Mouse (Mus musculus) liver, embryonic 12.5 days (tissue): ENCODE results near the gene Cbx7. TPM values are rescaled to one million over a fixed set of nuclear protein-coding genes. Genes with fewer than 3 reads are reported as not detected.
A peak's percentile ranks its signal among the peaks of the same experiment; 100 is the strongest.

Experiments used
- ATAC-seq: fragments of 200-750 bp; cut with Nextera tagmentation; 2 replicates; pipeline ENCODE4 v1.8.0; 2017; ENCODE audit warnings: moderate number of reproducible peaks, mild to moderate bottlenecking, moderate library complexity
- H3K27ac ChIP-seq: fragments of 300-500 bp; sonication (generic); 2 replicates; pipeline ENCODE4 v1.5.1; 2016; ENCODE audit warnings: mild to moderate bottlenecking
- H3K27me3 ChIP-seq: fragments of 300-500 bp; sonication (generic); replicated peaks from 2 replicates; pipeline ENCODE4 v1.6.1; 2016; ENCODE audit warnings: mild to moderate bottlenecking, moderate library complexity
- H3K36me3 ChIP-seq: fragments of 300-500 bp; sonication (generic); 2 replicates; pipeline ENCODE4 v1.6.1; 2016; ENCODE audit warnings: mild to moderate bottlenecking, moderate library complexity
- H3K4me1 ChIP-seq: fragments of 300-500 bp; sonication (generic); 2 replicates; pipeline ENCODE4 v1.6.1; 2016
- H3K4me2 ChIP-seq: fragments of 300-500 bp; sonication (generic); 2 replicates; pipeline ENCODE4 v1.6.1; 2016; ENCODE audit warnings: mild to moderate bottlenecking, moderate library complexity
- H3K4me3 ChIP-seq: fragments of 300-500 bp; sonication (generic); 2 replicates; pipeline ENCODE4 v1.5.1; 2016; ENCODE audit warnings: mild to moderate bottlenecking, moderate library complexity
- H3K9ac ChIP-seq: fragments of 300-500 bp; sonication (generic); 2 replicates; pipeline ENCODE4 v1.6.1; 2016; ENCODE audit warnings: mild to moderate bottlenecking, moderate library complexity
- H3K9me3 ChIP-seq: fragments of 300-500 bp; sonication (generic); replicated peaks from 2 replicates; pipeline ENCODE4 v1.6.1; 2016; ENCODE audit warnings: mild to moderate bottlenecking, moderate library complexity
- WGBS: fragments of 180-500 bp; shearing (Covaris S2); methylation state at CpG from one replicate; pipeline ENCODE4 v1.1.7; 2016; ENCODE audit not compliant: insufficient replicate concordance; 5-methylcytosine and 5-hydroxymethylcytosine counted together
- polyA plus RNA-seq: library from polyadenylated mRNA; unstranded; fragments of >200 nt; fragmentation: Nextera tagmentation; extraction: Ambion mirVana; gene quantifications from 2 replicates; pipeline ENCODE4 v1.2.1, GENCODE M21; 2016

Cbx7 gene
- polyA plus RNA-seq, 1 experiment from 2014 or later = 2.0 TPM

DNA sequence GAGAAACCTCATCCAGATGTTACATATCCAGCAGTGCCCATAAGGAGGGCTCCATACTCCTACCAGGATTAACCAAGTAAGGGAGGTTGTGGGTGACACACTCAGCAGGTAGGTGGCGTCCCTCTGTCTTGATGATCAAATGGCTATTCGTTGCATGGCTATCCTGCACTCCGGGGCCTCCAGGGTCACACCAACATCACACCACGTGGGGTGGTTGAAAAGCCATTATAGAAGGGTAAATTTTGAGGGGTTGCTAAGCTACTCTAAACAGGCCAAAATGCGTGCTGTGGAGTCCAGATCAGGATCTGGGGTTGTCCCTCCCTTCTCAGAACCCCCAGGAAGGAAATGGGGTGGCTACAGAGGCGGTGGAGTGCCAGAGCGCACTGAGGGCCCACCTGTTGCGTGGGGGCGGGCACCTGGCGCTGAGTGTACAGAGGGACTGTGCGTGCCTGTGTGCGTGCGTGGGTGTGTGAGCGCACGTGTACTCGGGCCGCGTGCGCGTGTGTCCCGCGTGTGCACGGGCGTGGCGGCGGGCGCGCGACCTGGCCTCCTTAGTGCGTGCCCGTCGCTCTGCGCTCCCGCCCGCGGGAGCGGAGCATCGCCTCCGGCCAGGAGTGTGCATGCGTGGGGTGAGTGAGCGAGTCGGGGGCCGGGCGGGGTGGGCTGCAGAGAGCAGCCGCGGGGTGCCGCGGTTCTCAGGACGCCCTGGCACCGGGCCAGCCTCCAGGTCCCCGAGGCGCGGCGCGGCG, 41.0 kb upstream of the Cbx7 start:
- WGBS = 2% methylated on average over 56 of the region's 56 CpGs
- Histone ChIP-seq H3K27ac (peak overlapping the region; percentile 30; the same call in 1 of the 2 replicates), H3K9ac (peak overlapping the region; percentile 64), H3K4me2 (peak overlapping the region; percentile 79), H3K4me3 (peak overlapping the region; percentile 58), H3K27me3 (peaks cover 72% of the 10 kb centered on the region), H3K4me1 (peaks cover 41% of the 10 kb centered on the region), H3K9me3 (no peaks in the 10 kb centered on the region), H3K36me3 (no peaks in the 10 kb centered on the region)
- ATAC-seq = no peak

GRCm38 (mm10) chr15:80011194-80011593, 40.3 kb upstream of the Cbx7 start:
- Histone ChIP-seq H3K4me1 (peaks cover 42% of the 10 kb centered on the region), H3K4me2 (0 out of 2 replicates have a peak overlapping the region, but pooled peaks have one; percentile 79), H3K27ac (no peak overlapping the region), H3K4me3 (0 out of 2 replicates have a peak overlapping the region, but pooled peaks have one; percentile 58), H3K27me3 (peaks cover 68% of the 10 kb centered on the region), H3K9ac (no peak overlapping the region), H3K9me3 (no peaks in the 10 kb centered on the region), H3K36me3 (no peaks in the 10 kb centered on the region)
- ATAC-seq = no peak
- 15% methylated on average over 6 of the region's 6 CpGs for WGBS

GRCm38 (mm10) chr15:80010182-80010558, 39.3 kb upstream of the Cbx7 start:
- no peak overlapping the region for H3K4me2 ChIP-seq
- no peaks in the 10 kb centered on the region for H3K36me3 ChIP-seq
- no peak overlapping the region for H3K9ac ChIP-seq
- 55% methylated on average over 7 of the region's 7 CpGs for WGBS
- no peak overlapping the region for H3K27ac ChIP-seq
- H3K4me1 ChIP-seq = peaks cover 47% of the 10 kb centered on the region
- no peak overlapping the region for H3K4me3 ChIP-seq
- no peaks in the 10 kb centered on the region for H3K9me3 ChIP-seq
- H3K27me3 ChIP-seq = peaks cover 63% of the 10 kb centered on the region
- no peak for ATAC-seq

DNA sequence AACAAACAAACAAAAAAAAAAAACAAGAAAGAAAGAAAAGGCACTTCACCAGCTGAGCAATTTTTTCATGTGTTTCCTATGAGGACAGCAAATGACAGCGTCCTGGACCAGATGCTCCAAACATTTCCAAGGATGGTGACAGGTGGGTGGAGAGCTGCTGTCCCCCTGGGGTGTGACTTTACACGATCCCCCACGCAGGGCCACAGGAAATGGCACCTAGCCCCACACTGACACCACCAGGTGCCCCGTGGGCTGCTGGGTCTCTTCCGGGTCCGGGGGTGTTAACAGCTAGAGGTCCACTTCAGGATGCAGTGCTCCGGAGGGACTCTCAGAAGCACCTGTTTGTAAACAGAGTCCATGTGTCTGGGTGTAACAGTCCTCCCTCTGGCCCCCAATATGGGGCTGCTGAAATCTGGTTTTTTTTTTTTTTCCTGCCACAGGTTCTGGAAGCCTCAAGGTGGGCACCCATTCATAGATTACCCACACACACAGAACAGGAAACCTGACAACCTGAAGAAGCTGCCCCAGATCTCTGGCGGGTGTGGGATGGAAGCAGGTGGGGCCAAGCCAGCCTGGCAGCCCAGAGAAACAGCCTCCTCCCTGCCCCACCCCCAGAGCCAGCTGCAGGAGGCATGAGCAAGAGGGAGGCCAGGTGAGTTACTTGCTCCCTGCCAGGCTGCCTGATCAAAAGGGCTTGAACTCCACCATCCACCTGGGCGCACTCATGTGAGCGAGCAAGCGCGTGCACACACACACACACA, 38.7 kb upstream of the Cbx7 start:
- H3K9ac ChIP-seq = no peak overlapping the region
- H3K4me2 ChIP-seq = no peak overlapping the region
- no peaks in the 10 kb centered on the region for H3K36me3 ChIP-seq
- H3K4me1 ChIP-seq = peaks cover 48% of the 10 kb centered on the region
- no peak for ATAC-seq
- H3K4me3 ChIP-seq = no peak overlapping the region
- no peak overlapping the region for H3K27ac ChIP-seq
- 65% methylated on average over 12 of the region's 12 CpGs for WGBS
- H3K9me3 ChIP-seq = no peaks in the 10 kb centered on the region
- peaks cover 58% of the 10 kb centered on the region for H3K27me3 ChIP-seq

GRCm38 (mm10) chr15:80008461-80008860, 37.5 kb upstream of the Cbx7 start:
- no peak overlapping the region for H3K27ac ChIP-seq
- H3K36me3 ChIP-seq = no peaks in the 10 kb centered on the region
- H3K9me3 ChIP-seq = no peaks in the 10 kb centered on the region
- H3K27me3 ChIP-seq = peaks cover 46% of the 10 kb centered on the region
- ATAC-seq = no peak
- no peak overlapping the region for H3K9ac ChIP-seq
- peaks cover 46% of the 10 kb centered on the region for H3K4me1 ChIP-seq
- no peak overlapping the region for H3K4me3 ChIP-seq
- no peak overlapping the region for H3K4me2 ChIP-seq
- WGBS = 75% methylated on average over 6 of the region's 6 CpGs

DNA sequence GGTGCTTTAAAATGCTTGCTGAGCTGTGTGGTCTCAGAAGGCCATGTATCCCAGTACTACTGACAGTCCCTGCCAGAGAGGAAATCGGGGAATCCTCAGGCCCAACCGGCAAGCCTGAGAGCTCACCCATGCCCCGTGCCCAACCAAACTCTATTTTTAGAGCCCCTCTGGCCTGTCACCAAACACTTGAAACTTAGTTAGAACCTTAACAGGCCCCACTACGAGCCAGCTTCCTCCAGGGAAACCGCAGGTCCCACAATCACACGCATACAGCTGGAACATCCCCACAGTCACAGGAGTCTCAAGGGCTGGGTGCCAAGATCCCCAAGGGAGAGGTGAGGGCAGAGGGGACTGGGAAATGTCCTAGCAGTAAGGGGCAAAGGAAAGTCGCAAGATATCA, 35.2 kb upstream of the Cbx7 start:
- H3K27me3 ChIP-seq = peaks cover 23% of the 10 kb centered on the region
- no peaks in the 10 kb centered on the region for H3K36me3 ChIP-seq
- no peak overlapping the region for H3K9ac ChIP-seq
- no peaks in the 10 kb centered on the region for H3K9me3 ChIP-seq
- no peak overlapping the region for H3K4me3 ChIP-seq
- WGBS = 4% methylated on average over 7 of the region's 7 CpGs
- peak; percentile 30; the same call in 1 of the 2 replicates for ATAC-seq
- peak overlapping the region; percentile 57 for H3K27ac ChIP-seq
- no peak overlapping the region; the same call in 1 of the 2 replicates for H3K4me2 ChIP-seq
- H3K4me1 ChIP-seq = peaks cover 34% of the 10 kb centered on the region

GRCm38 (mm10) chr15:80005436-80005835, 34.5 kb upstream of the Cbx7 start:
- H3K9ac ChIP-seq = no peak overlapping the region
- H3K9me3 ChIP-seq = no peaks in the 10 kb centered on the region
- 39% methylated on average over 10 of the region's 10 CpGs for WGBS
- peak overlapping the region; percentile 13; the same call in 1 of the 2 replicates for H3K4me2 ChIP-seq
- no peaks in the 10 kb centered on the region for H3K36me3 ChIP-seq
- no peak for ATAC-seq
- H3K27me3 ChIP-seq = peaks cover 16% of the 10 kb centered on the region
- peak overlapping the region; percentile 57 for H3K27ac ChIP-seq
- H3K4me1 ChIP-seq = peaks cover 41% of the 10 kb centered on the region
- no peak overlapping the region for H3K4me3 ChIP-seq

DNA sequence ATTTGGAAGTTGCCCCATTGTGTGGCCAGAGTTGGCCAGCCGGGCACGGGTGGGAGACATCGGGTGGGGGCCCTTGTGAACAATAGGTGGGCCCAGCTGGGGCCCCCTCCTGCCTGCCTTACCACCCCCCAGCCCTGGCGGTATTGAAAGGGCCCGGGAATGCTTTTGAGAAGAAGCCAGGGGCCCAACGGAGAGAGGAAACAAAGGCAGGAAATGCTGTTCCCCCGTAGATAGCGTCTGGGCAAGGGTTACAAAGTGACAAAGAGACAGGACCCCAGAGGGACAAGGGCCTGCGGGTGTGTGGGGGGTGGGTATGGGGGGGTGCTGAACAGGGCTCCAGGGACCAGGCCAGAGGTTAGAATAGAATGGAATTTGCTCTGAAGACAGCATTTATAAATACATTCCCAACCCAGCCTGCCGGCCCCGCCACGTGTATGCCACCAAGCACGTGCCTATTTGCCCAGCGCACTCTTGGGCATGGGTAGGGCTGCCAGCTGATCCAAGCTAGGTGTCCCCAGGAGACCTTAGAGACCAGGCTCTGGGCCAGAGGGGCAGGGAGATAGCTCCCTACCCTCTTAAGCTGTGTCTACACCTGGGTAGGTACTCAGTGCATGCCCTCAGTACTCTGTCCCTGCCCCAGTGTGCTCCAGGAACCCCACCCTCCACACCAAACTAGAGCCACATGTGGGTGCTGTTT, 33.9 kb upstream of the Cbx7 start:
- Histone ChIP-seq H3K4me3 (no peak overlapping the region), H3K36me3 (no peaks in the 10 kb centered on the region), H3K4me2 (0 out of 2 replicates have a peak overlapping the region, but pooled peaks have one; percentile 6), H3K27me3 (peaks cover 10% of the 10 kb centered on the region), H3K27ac (peak overlapping the region; percentile 27), H3K9me3 (no peaks in the 10 kb centered on the region), H3K4me1 (peaks cover 36% of the 10 kb centered on the region), H3K9ac (no peak overlapping the region)
- 7% methylated on average over 14 of the region's 14 CpGs for WGBS
- ATAC-seq = peak; percentile 46; the same call in 1 of the 2 replicates

DNA sequence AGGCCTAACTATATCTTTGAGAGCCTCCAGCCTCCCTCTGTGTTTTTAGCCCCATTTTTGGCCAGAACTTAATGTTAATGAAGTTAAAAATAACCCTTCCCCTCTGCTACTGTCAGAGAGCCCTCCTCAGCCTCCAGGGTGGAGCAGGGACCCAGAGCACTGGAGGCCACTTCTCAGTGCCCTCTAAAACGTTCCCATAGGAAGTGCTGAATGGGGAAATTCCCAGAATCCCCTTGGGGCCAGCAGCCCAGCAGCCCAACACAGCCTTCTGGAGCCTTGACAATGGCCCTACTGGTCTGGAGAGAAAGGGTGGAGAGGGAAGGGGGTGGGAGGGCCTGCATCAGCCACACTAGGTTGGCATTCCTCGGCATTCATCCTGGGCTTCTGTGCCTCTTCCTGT, 32.7 kb upstream of the Cbx7 start:
- no peak for ATAC-seq
- H3K36me3 ChIP-seq = no peaks in the 10 kb centered on the region
- no peak overlapping the region for H3K4me3 ChIP-seq
- H3K27ac ChIP-seq = no peak overlapping the region
- H3K4me1 ChIP-seq = peaks cover 35% of the 10 kb centered on the region
- H3K4me2 ChIP-seq = no peak overlapping the region
- H3K9me3 ChIP-seq = no peaks in the 10 kb centered on the region
- 32% methylated on average over 2 of the region's 2 CpGs for WGBS
- H3K27me3 ChIP-seq = peaks cover 10% of the 10 kb centered on the region; the same call in 1 of the 2 replicates
- no peak overlapping the region for H3K9ac ChIP-seq

GRCm38 (mm10) chr15:80001601-80002000, 30.7 kb upstream of the Cbx7 start:
- Histone ChIP-seq H3K9me3 (no peaks in the 10 kb centered on the region), H3K4me2 (no peak overlapping the region), H3K36me3 (no peaks in the 10 kb centered on the region), H3K27ac (no peak overlapping the region), H3K4me3 (no peak overlapping the region), H3K9ac (no peak overlapping the region), H3K4me1 (peaks cover 33% of the 10 kb centered on the region), H3K27me3 (0 out of 2 replicates have a peak, but pooled peaks cover 8% of the 10 kb centered on the region)
- 78% methylated on average over 23 of the region's 23 CpGs for WGBS
- ATAC-seq = no peak

GRCm38 (mm10) chr15:80000694-80001093, 29.8 kb upstream of the Cbx7 start:
- Histone ChIP-seq H3K27ac (no peak overlapping the region), H3K9me3 (no peaks in the 10 kb centered on the region), H3K27me3 (0 out of 2 replicates have a peak, but pooled peaks cover 4% of the 10 kb centered on the region), H3K36me3 (no peaks in the 10 kb centered on the region), H3K4me2 (no peak overlapping the region), H3K4me3 (no peak overlapping the region), H3K9ac (no peak overlapping the region), H3K4me1 (peaks cover 24% of the 10 kb centered on the region)
- WGBS = 19% methylated on average over 8 of the region's 8 CpGs
- ATAC-seq = no peak
